Mouse (Mus musculus) stomach, embryonic 14.5 days (tissue): Measurements from ENCODE around the gene Srpx. TPM values are rescaled to one million over a fixed set of nuclear protein-coding genes. Genes with fewer than 3 reads are reported as not detected.

Experiments
- ATAC-seq: fragments of 200-750 bp; cut with Nextera tagmentation; 2 replicates; pipeline ENCODE4 v1.8.0; 2017; ENCODE audit warnings: low read depth, moderate TSS enrichment; ENCODE audit not compliant: insufficient number of reproducible peaks, insufficient read depth, low FRiP score
- H3K27ac ChIP-seq: fragments of 300-500 bp; sonication (generic); 2 replicates; pipeline ENCODE4 v1.5.1; 2014; ENCODE audit warnings: mild to moderate bottlenecking, low read length, moderate library complexity, mixed read lengths
- H3K27me3 ChIP-seq: fragments of 300-500 bp; sonication (generic); 2 replicates; pipeline ENCODE4 v1.6.1; 2014; ENCODE audit warnings: low read length, control low read depth, mixed read lengths; ENCODE audit not compliant: control insufficient read depth, insufficient read depth
- H3K36me3 ChIP-seq: fragments of 300-500 bp; sonication (generic); 2 replicates; pipeline ENCODE4 v1.6.1; 2014; ENCODE audit warnings: mild to moderate bottlenecking, control low read depth, low read length, moderate library complexity, mixed read lengths; ENCODE audit not compliant: control insufficient read depth, insufficient read depth
- H3K4me1 ChIP-seq: fragments of 300-500 bp; sonication (generic); 2 replicates; pipeline ENCODE4 v1.6.1; 2014; ENCODE audit warnings: low read length, control low read depth, mixed read lengths; ENCODE audit not compliant: control insufficient read depth, insufficient read depth
- H3K4me2 ChIP-seq: fragments of 300-500 bp; sonication (generic); replicated peaks from 2 replicates; pipeline ENCODE4 v1.6.1; 2014; ENCODE audit warnings: low read depth, low read length, control low read depth
- H3K4me3 ChIP-seq: fragments of 300-500 bp; sonication (generic); 2 replicates; pipeline ENCODE4 v1.5.1; 2014; ENCODE audit warnings: low read depth, low read length, control low read depth
- H3K9ac ChIP-seq: fragments of 300-500 bp; sonication (generic); replicated peaks from 2 replicates; pipeline ENCODE4 v1.6.1; 2014; ENCODE audit warnings: low read depth, mild to moderate bottlenecking, control low read depth, low read length, moderate library complexity, mixed read lengths
- H3K9me3 ChIP-seq: fragments of 300-500 bp; sonication (generic); 2 replicates; pipeline ENCODE4 v1.6.1; 2016; ENCODE audit warnings: low read depth, low read length, control low read depth; ENCODE audit not compliant: control insufficient read depth
- WGBS: fragments of 180-500 bp; shearing (Covaris S2); extraction: QIAGEN DNeasy Blood & Tissue Kit; methylation state at CpG from one replicate; pipeline ENCODE4 v1.1.7; 2014; 5-methylcytosine and 5-hydroxymethylcytosine counted together
- polyA plus RNA-seq: library from polyadenylated mRNA; unstranded; fragments of >200 nt; fragmentation: Nextera tagmentation; extraction: Ambion mirVana; gene quantifications from 2 replicates; pipeline ENCODE4 v1.2.1, GENCODE M21; 2014

Srpx gene
- polyA plus RNA-seq, 1 experiment from 2014 or later: 24.8 TPM

DNA sequence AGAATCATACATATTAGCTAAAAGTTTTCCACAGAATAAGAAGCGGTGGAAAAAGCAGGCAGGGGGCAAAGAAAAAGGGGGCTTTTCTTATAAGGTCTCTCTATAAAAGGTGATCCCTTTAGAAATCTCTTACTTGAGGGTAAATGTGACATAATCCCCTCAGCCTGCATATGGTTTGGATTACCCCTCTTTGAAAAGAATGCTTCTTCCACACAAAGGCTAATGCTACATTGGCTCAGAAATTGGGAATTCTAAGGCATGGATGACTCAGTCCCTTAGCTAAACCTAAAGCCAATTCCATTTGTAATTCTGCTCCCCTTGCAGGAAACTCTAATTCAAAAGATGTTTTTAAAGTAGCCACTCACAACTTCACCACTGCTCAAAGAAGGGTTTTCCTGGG lies 37.5 kb downstream of the Srpx start:
- H3K27me3 ChIP-seq: no peaks in the 10 kb centered on the region
- H3K4me1 ChIP-seq: no peaks in the 10 kb centered on the region
- no peak overlapping the region for H3K4me2 ChIP-seq
- H3K27ac ChIP-seq: no peak overlapping the region
- no peak for ATAC-seq
- no peaks in the 10 kb centered on the region for H3K36me3 ChIP-seq
- no peak overlapping the region for H3K9ac ChIP-seq
- H3K9me3 ChIP-seq: no peaks in the 10 kb centered on the region
- H3K4me3 ChIP-seq: no peak overlapping the region
- WGBS: 83% methylated on average over 1 of the region's 1 CpGs

DNA sequence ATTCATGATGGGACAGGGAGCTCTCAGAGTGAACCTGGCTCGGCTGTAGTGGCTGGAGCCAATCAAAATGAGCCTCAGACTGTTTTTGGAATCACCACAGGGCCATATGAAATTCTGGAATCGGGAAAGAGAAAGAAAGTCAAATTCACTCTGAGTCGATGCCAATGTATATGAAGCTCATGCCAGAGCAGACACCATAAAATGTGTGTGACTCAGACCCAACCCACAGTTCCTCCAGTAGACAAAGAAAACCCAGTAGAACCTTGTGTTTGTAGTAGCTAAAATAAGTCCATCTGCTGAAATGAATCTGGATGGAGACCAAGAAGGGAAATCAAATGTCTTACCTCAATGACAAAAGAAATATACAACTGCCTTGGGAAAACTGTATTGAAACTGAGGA lies 43.5 kb downstream of the Srpx start:
- H3K9me3 ChIP-seq: no peaks in the 10 kb centered on the region
- H3K36me3 ChIP-seq: no peaks in the 10 kb centered on the region
- H3K9ac ChIP-seq: no peak overlapping the region
- no peaks in the 10 kb centered on the region for H3K4me1 ChIP-seq
- no peak overlapping the region for H3K27ac ChIP-seq
- no peak for ATAC-seq
- no peak overlapping the region for H3K4me3 ChIP-seq
- no peak overlapping the region for H3K4me2 ChIP-seq
- H3K27me3 ChIP-seq: no peaks in the 10 kb centered on the region
- 72% methylated on average over 3 of the region's 3 CpGs for WGBS

DNA sequence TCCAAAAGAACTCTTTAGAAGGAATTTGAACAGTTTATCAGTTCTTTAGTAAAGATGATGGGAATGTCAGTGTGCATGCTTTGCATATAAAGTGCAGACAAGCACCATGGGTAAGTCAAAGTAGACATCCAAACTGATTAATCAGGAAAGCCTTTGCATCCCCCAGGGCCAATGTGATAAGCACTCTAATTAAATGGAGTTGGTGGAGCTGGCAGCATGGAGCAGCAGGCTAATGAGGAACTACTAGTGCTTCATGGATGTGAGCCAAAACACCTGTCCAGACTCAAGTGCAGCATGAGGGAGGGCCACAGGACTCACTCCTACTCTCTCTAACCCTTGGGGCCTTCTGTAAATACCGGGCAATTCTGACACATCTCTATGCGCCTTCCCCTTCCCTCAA lies 46.0 kb downstream of the Srpx start:
- Histone ChIP-seq H3K4me3 (no peak overlapping the region), H3K9me3 (no peaks in the 10 kb centered on the region)
- 63% methylated on average over 2 of the region's 2 CpGs for whole genome bisulfite sequencing

DNA sequence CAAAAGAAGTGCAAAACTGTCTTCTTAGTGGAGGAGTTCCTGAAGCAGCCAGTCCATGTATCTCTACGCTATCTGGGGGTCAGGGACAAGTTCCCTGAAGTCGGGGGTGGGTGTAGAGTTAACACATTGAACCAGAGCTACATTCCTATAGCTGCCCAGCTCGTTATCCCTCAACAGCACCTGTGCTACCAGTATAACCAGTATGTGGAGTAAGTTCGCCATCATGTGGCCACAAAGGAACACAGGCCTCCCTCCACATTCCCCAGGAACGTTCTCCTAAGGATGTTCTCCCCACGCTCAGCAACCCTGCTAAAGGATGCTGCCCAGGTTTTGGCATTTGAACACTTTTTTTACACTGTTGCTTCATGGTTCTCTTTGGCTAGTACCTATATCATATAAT lies 46.8 kb downstream of the Srpx start:
- no peak for ATAC-seq
- no peak overlapping the region for H3K27ac ChIP-seq
- H3K36me3 ChIP-seq: no peaks in the 10 kb centered on the region
- H3K27me3 ChIP-seq: no peaks in the 10 kb centered on the region
- H3K4me2 ChIP-seq: no peak overlapping the region
- H3K4me3 ChIP-seq: no peak overlapping the region
- WGBS: 17% methylated on average over 6 of the region's 6 CpGs
- no peaks in the 10 kb centered on the region for H3K9me3 ChIP-seq
- H3K4me1 ChIP-seq: no peaks in the 10 kb centered on the region
- H3K9ac ChIP-seq: no peak overlapping the region

More for the DNA sequence above, 46.0 kb downstream of the Srpx start:
- Histone ChIP-seq H3K27me3 (no peaks in the 10 kb centered on the region), H3K36me3 (no peaks in the 10 kb centered on the region), H3K27ac (no peak overlapping the region), H3K4me1 (no peaks in the 10 kb centered on the region), H3K4me2 (no peak overlapping the region), H3K9ac (no peak overlapping the region)
- ATAC-seq: no peak

DNA sequence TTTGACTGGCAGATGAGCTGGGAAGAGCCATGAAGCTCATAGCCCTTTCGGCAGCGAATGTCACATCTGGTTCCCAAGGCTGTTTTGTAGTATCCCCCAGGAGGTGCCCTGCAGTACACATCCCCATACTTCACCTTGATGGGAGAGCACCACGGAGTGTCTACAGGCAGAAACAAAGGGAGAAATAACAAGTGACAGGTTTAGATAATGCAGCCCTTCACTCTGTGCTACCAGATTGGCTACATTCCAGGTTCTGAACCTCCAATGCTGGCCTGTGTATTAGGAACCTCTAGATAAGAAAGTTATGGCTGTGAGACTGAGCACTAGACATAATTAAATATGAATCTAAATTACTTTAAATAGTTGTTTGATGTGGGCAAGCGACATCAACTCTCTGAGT lies 48.1 kb downstream of the Srpx start:
- Histone ChIP-seq H3K27me3 (no peaks in the 10 kb centered on the region), H3K27ac (no peak overlapping the region), H3K4me3 (no peak overlapping the region), H3K36me3 (no peaks in the 10 kb centered on the region), H3K4me1 (no peaks in the 10 kb centered on the region), H3K4me2 (no peak overlapping the region), H3K9me3 (no peaks in the 10 kb centered on the region), H3K9ac (no peak overlapping the region)
- no peak for ATAC-seq
- 75% methylated on average over 4 of the region's 4 CpGs for WGBS

DNA sequence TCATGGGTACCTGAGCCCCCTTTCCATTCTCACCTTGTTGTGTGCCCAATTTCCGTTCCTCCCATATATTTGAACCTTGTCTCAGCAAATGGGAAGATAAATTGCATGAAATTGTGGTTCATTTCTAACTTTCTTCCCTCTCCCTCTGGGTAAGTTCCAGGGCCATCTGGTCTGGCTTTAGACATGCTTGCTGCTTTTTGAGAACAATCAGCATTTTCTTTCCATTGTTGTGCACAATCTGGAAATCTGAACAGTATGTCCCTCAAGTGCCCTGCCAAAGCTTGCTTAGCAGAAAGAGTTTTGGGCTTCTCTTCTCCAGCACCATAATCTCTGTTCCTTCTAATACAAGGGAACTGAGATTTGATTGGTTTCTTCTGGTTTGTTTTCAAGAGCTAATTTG lies 53.7 kb downstream of the Srpx start:
- Histone ChIP-seq H3K4me1 (no peaks in the 10 kb centered on the region), H3K36me3 (no peaks in the 10 kb centered on the region), H3K9me3 (no peaks in the 10 kb centered on the region), H3K9ac (no peak overlapping the region), H3K27ac (no peak overlapping the region), H3K27me3 (no peaks in the 10 kb centered on the region), H3K4me3 (no peak overlapping the region), H3K4me2 (no peak overlapping the region)
- no peak for ATAC-seq
- WGBS: 76% methylated on average over 1 of the region's 1 CpGs

DNA sequence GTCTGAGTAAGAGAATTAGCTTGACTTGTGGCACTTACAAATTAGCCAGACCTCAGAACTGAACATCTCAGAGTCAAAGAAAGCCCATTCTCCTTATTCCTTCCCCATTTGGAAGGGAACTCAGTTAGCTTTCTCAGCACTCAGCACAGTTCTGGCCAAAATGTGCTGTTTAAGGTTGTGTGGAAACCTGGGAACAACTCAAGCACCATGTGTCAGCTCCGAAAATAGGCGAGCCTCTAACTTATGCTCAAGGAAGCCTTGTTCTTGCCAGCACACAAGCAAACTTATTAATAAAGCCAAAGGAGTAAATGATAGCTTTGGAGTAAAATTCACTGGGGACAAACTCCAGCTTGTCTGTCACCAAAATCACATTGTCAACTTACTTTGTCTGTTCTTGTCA lies 54.1 kb downstream of the Srpx start:
- no peaks in the 10 kb centered on the region for H3K9me3 ChIP-seq
- no peak overlapping the region for H3K4me3 ChIP-seq
- WGBS: 73% methylated on average over 2 of the region's 2 CpGs
- no peak overlapping the region for H3K4me2 ChIP-seq
- H3K9ac ChIP-seq: no peak overlapping the region
- H3K36me3 ChIP-seq: no peaks in the 10 kb centered on the region
- H3K27me3 ChIP-seq: no peaks in the 10 kb centered on the region
- no peak for ATAC-seq
- H3K27ac ChIP-seq: no peak overlapping the region
- H3K4me1 ChIP-seq: no peaks in the 10 kb centered on the region

DNA sequence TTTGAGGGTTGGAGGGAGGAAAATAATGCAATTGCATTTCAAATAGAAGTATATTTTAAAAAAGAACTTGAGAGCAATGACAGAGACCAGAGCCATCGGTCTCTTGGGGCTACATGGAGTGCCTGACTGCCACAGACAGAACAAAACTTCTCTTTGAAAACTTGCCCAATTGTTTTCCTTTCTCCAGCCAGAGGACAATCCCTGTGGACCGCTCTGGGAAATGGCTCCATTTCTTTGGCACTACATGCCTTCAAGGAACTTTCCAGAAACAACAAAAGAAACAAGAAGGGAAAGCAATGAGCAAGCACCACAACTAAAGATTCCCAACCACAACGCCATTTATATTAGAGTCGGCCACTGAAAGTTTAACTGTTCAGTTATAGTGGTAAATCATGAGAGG lies 55.3 kb downstream of the Srpx start:
- Histone ChIP-seq H3K9me3 (no peaks in the 10 kb centered on the region), H3K4me2 (no peak overlapping the region), H3K27me3 (no peaks in the 10 kb centered on the region), H3K4me1 (no peaks in the 10 kb centered on the region), H3K9ac (no peak overlapping the region), H3K4me3 (no peak overlapping the region), H3K36me3 (no peaks in the 10 kb centered on the region), H3K27ac (no peak overlapping the region)
- 90% methylated on average over 4 of the region's 4 CpGs for WGBS
- no peak for ATAC-seq

DNA sequence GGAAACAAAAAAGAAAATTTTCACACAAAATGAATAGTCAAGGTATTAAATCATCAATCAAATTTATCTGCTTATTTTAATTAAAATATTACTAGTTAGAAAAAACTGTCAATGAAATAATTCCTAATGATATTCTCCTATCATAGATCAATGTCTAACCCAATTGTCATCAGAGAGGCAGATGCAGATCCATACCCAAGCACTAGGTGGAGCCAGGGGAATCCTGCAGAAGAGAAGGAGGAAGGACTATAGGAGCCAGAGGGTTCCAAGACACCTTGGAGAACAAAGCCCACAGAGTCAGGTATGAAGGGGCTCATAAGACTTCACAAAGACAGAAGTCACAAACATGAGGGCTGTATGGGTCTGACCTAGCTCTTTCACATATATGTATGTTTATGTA lies 82.8 kb downstream of the Srpx start:
- Histone ChIP-seq H3K27ac (no peak overlapping the region), H3K4me3 (no peak overlapping the region), H3K9me3 (no peaks in the 10 kb centered on the region), H3K4me2 (no peak overlapping the region), H3K9ac (no peak overlapping the region), H3K36me3 (no peaks in the 10 kb centered on the region), H3K4me1 (no peaks in the 10 kb centered on the region), H3K27me3 (no peaks in the 10 kb centered on the region)
- ATAC-seq: no peak
